Mouse (Mus musculus) myocyte (in vitro differentiated cells): Measurements from ENCODE around the gene Capn12.

Experiments used
- CEBPB ChIP-seq: IDR thresholded peaks from 2 replicates; pipeline ENCODE4 v1.6.1; 2011; ENCODE audit warnings: mild to moderate bottlenecking, moderate library complexity; ENCODE audit not compliant: poor library complexity, insufficient read depth, severe bottlenecking
- E2F4 ChIP-seq: IDR thresholded peaks from one replicate; pipeline ENCODE4 v1.6.1; 2011; ENCODE audit warnings: mild to moderate bottlenecking, control low read depth, moderate library complexity; ENCODE audit not compliant: insufficient read depth
- MAX ChIP-seq: IDR thresholded peaks from one replicate; pipeline ENCODE4 v1.6.1; 2011; ENCODE audit warnings: low read depth, mild to moderate bottlenecking, control low read depth
- MYOD1 ChIP-seq, 3 experiments: IDR thresholded peaks; one replicate each; pipeline ENCODE4 v1.6.1; 2011; ENCODE audit warnings: control low read depth in 2 of 3, low read depth in 2 of 3, mild to moderate bottlenecking in 2 of 3, moderate library complexity in 1 of 3; ENCODE audit not compliant: insufficient read length in 2 of 3, control insufficient read depth in 1 of 3
- MYOG ChIP-seq, 3 experiments: IDR thresholded peaks; one replicate each; pipeline ENCODE4 v1.6.1; 2011; ENCODE audit warnings: control low read depth in 2 of 3, low read depth in 2 of 3, mild to moderate bottlenecking in 2 of 3; ENCODE audit not compliant: insufficient read length in 2 of 3, control insufficient read depth in 1 of 3, insufficient read depth in 1 of 3
- POLR2A ChIP-seq: IDR thresholded peaks from one replicate; pipeline ENCODE4 v1.6.1; 2011; ENCODE audit warnings: low read depth, mild to moderate bottlenecking, control low read depth, moderate library complexity; ENCODE audit not compliant: insufficient read length
- POLR2AphosphoS2 ChIP-seq: IDR thresholded peaks from one replicate; pipeline ENCODE4 v1.6.1; 2011; ENCODE audit warnings: low read depth, control low read depth; ENCODE audit not compliant: insufficient read length
- REST ChIP-seq: IDR thresholded peaks from one replicate; pipeline ENCODE4 v1.6.1; 2011; ENCODE audit warnings: mild to moderate bottlenecking, control low read depth, moderate library complexity; ENCODE audit not compliant: insufficient read depth, insufficient read length
- TCF12 ChIP-seq: IDR thresholded peaks from one replicate; pipeline ENCODE4 v1.6.1; 2011; ENCODE audit warnings: mild to moderate bottlenecking, control low read depth; ENCODE audit not compliant: poor library complexity, insufficient read depth, severe bottlenecking
- TCF3 ChIP-seq: IDR thresholded peaks from one replicate; pipeline ENCODE4 v1.6.1; 2011; ENCODE audit warnings: low read depth, control low read depth; ENCODE audit not compliant: insufficient read length
- USF1 ChIP-seq: IDR thresholded peaks from one replicate; pipeline ENCODE4 v1.6.1; 2011; ENCODE audit warnings: low read depth, mild to moderate bottlenecking, control low read depth, moderate library complexity

DNA sequence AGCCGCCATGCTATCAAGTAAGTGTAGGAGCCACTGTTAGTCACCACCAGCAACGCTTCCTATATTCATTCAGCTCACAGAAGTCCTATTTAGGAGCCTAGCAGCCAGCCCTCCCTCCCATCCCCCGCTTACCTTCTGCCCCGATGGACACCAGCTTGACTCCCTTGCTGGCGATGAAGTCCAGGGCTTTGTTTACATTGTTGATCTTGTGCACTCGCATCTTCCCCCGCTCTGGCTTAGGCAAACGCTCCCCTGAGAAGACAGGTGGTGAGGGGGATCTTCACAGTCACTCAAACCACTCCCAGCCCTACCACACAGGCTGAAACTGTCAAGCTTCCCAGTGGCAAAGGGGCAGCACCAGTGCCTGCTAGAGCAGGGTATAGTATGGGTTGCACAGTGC is 37.3 kb downstream of the Capn12 start:
- no peak for TF ChIP-seq POLR2A
- TF ChIP-seq REST: no peak
- TF ChIP-seq TCF12: no peak
- TF ChIP-seq MYOG (IDR thresholded peaks at IDR 0.05; ENCODE audit: control insufficient read depth in 1 of 3, insufficient read depth in 1 of 3, insufficient read length in 2 of 3, low read depth in 2 of 3): peak in 1 of 3 experiments; percentile 36
- no peak for TF ChIP-seq E2F4
- TF ChIP-seq USF1: no peak
- no peak for TF ChIP-seq MAX
- no peak for TF ChIP-seq TCF3
- no peak for TF ChIP-seq POLR2AphosphoS2
- peak in 2 of 3 experiments; percentile 56 to 77 for TF ChIP-seq MYOD1 (IDR thresholded peaks at IDR 0.05; ENCODE audit: control insufficient read depth in 1 of 3, insufficient read length in 2 of 3, low read depth in 2 of 3)
- no peak for TF ChIP-seq CEBPB
